Mouse (Mus musculus) intestine, embryonic 16.5 days (tissue): ENCODE measurements around the gene Scgb2b21. TPM values are rescaled to one million over a fixed set of nuclear protein-coding genes. Genes with fewer than 3 reads are reported as not detected.
"Not testable (repeated sequence)": the region's sequence is repeated elsewhere in the genome, so short reads cannot be mapped to it uniquely, and the experiment has no call there.

Experiments
- ATAC-seq: fragments of 200-750 bp; cut with Nextera tagmentation; 2 replicates; pipeline ENCODE4 v1.8.0; 2017; ENCODE audit warnings: moderate TSS enrichment, moderate library complexity
- H3K27ac ChIP-seq: fragments of 300-500 bp; sonication (generic); 2 replicates; pipeline ENCODE4 v1.5.1; 2014; ENCODE audit warnings: mild to moderate bottlenecking, low read length
- H3K27me3 ChIP-seq: fragments of 300-500 bp; sonication (generic); replicated peaks from 2 replicates; pipeline ENCODE4 v1.6.1; 2014; ENCODE audit warnings: low read length, control low read depth, mixed read lengths; ENCODE audit not compliant: control insufficient read depth, insufficient read depth
- H3K36me3 ChIP-seq: fragments of 300-500 bp; sonication (generic); 2 replicates; pipeline ENCODE4 v1.6.1; 2014; ENCODE audit warnings: low read length, control low read depth; ENCODE audit not compliant: control insufficient read depth, insufficient read depth
- H3K4me1 ChIP-seq: fragments of 300-500 bp; sonication (generic); 2 replicates; pipeline ENCODE4 v1.6.1; 2014; ENCODE audit warnings: low read length, control low read depth, mixed read lengths; ENCODE audit not compliant: control insufficient read depth, insufficient read depth
- H3K4me2 ChIP-seq: fragments of 300-500 bp; sonication (generic); 2 replicates; pipeline ENCODE4 v1.6.1; 2014; ENCODE audit warnings: low read depth, low read length, control low read depth
- H3K4me3 ChIP-seq: fragments of 300-500 bp; sonication (generic); 2 replicates; pipeline ENCODE4 v1.5.1; 2014; ENCODE audit warnings: mild to moderate bottlenecking, low read length
- H3K9ac ChIP-seq: fragments of 300-500 bp; sonication (generic); 2 replicates; pipeline ENCODE4 v1.6.1; 2014; ENCODE audit warnings: low read depth, low read length
- H3K9me3 ChIP-seq: fragments of 300-500 bp; sonication (generic); 2 replicates; pipeline ENCODE4 v1.6.1; 2016; ENCODE audit warnings: low read length, control low read depth; ENCODE audit not compliant: control insufficient read depth
- WGBS: fragments of 180-500 bp; shearing (Covaris S2); extraction: QIAGEN DNeasy Blood & Tissue Kit; methylation state at CpG from one replicate; pipeline ENCODE4 v1.1.7; 2014; 5-methylcytosine and 5-hydroxymethylcytosine counted together
- polyA plus RNA-seq: library from polyadenylated mRNA; unstranded; fragments of >200 nt; fragmentation: Nextera tagmentation; extraction: Ambion mirVana; gene quantifications from 2 replicates; pipeline ENCODE4 v1.2.1, GENCODE M21; 2015

The Scgb2b21 gene
- polyA plus RNA-seq: not detected in 2 replicates

GRCm38 (mm10) chr7:33520358-33520757 lies at the start of gene Scgb2b21:
Gene Scgb2b21, minus strand, starts transcription at chr7:33520458.
- Histone ChIP-seq H3K27ac (no peak within 1 kb of the TSS), H3K4me2 (no peak within 1 kb of the TSS), H3K4me3 (no peak within 1 kb of the TSS), H3K4me1 (no peaks in the 10 kb centered on the region), H3K27me3 (no peaks in the 10 kb centered on the region), H3K9ac (no peak within 1 kb of the TSS), H3K9me3 (peaks cover 7% of the 10 kb centered on the region; the same call in 1 of the 2 replicates), H3K36me3 (no peaks in the 10 kb centered on the region)
- no peak for ATAC-seq

- not testable (repeated sequence) for ATAC-seq, H3K4me3 ChIP-seq, H3K4me1 ChIP-seq, H3K27me3 ChIP-seq, H3K27ac ChIP-seq, H3K9ac ChIP-seq, H3K9me3 ChIP-seq, H3K4me2 ChIP-seq, H3K36me3 ChIP-seq
- 92% methylated on average over 12 of the region's 12 CpGs for WGBS
Observed at GRCm38 (mm10) chr7:33543420-33543819, 23.2 kb upstream of the Scgb2b21 start.

Other genes with a start within 250 kb of the Scgb2b21 start
- gene Scgb2b19, start 240.1 kb downstream of the Scgb2b21 start, polyA plus RNA-seq: not detected in 2 replicates
- gene Scgb1b19, start 233.2 kb downstream of the Scgb2b21 start, polyA plus RNA-seq: not detected in 2 replicates
- not detected in 2 replicates for gene Scgb2b20, start 154.1 kb downstream of the Scgb2b21 start, polyA plus RNA-seq
- not detected in 2 replicates for gene Scgb1b20, start 147.2 kb downstream of the Scgb2b21 start, polyA plus RNA-seq
- not detected in 2 replicates for gene Scgb2b24, start 218.9 kb upstream of the Scgb2b21 start, polyA plus RNA-seq
- gene Scgb1b24, start 223.3 kb upstream of the Scgb2b21 start, polyA plus RNA-seq: not detected in 2 replicates